Mouse (Mus musculus): Measurements from ENCODE around the gene Sft2d2.

The Sft2d2 gene

GRCm38 (mm10) chr1:165190571-165191273 lies 3.5 kb downstream of the Sft2d2 start:
- no peak for DNase-seq (ENCODE audit: low spot score in 2 of 2)

GRCm38 (mm10) chr1:165190068-165190467 lies 4.2 kb downstream of the Sft2d2 start:
- no peak for DNase-seq (ENCODE audit: low spot score in 2 of 2)

- DNase-seq (ENCODE audit: low spot score in 2 of 2) = no peak
Observed at GRCm38 (mm10) chr1:165188806-165189580, 5.2 kb downstream of the Sft2d2 start.

GRCm38 (mm10) chr1:165187357-165187756 lies 6.9 kb downstream of the Sft2d2 start:
- DNase-seq (ENCODE audit: low spot score in 2 of 2) = no peak

GRCm38 (mm10) chr1:165186491-165186890 lies 7.7 kb downstream of the Sft2d2 start:
- no peak for DNase-seq (ENCODE audit: low spot score in 2 of 2)

- DNase-seq (ENCODE audit: low spot score in 2 of 2) = no peak
Observed at GRCm38 (mm10) chr1:165185116-165185515, 9.1 kb downstream of the Sft2d2 start.

GRCm38 (mm10) chr1:165184178-165184577 lies 10.1 kb downstream of the Sft2d2 start:
- DNase-seq (ENCODE audit: low spot score in 2 of 2) = no peak

GRCm38 (mm10) chr1:165183400-165183799 lies 10.8 kb downstream of the Sft2d2 start:
- no peak for DNase-seq (ENCODE audit: low spot score in 2 of 2)

GRCm38 (mm10) chr1:165179321-165179720 lies 14.9 kb downstream of the Sft2d2 start:
- no peak for DNase-seq (ENCODE audit: low spot score in 2 of 2)

- no peak for DNase-seq (ENCODE audit: low spot score in 2 of 2)
Observed at GRCm38 (mm10) chr1:165178075-165178474, 16.2 kb downstream of the Sft2d2 start.

GRCm38 (mm10) chr1:165174059-165174616 lies 20.1 kb downstream of the Sft2d2 start:
- no peak for DNase-seq (ENCODE audit: low spot score in 2 of 2)

- DNase-seq (ENCODE audit: low spot score in 2 of 2) = no peak
Observed at GRCm38 (mm10) chr1:165171277-165171676, 23.0 kb downstream of the Sft2d2 start.

GRCm38 (mm10) chr1:165170157-165170556 lies 24.1 kb downstream of the Sft2d2 start:
- DNase-seq (ENCODE audit: low spot score in 2 of 2) = no peak

- no peak for DNase-seq (ENCODE audit: low spot score in 2 of 2)
Observed at GRCm38 (mm10) chr1:165169462-165169861, 24.8 kb downstream of the Sft2d2 start.

- no peak for DNase-seq (ENCODE audit: low spot score in 2 of 2)
Observed at GRCm38 (mm10) chr1:165164920-165165319, 29.3 kb downstream of the Sft2d2 start.

GRCm38 (mm10) chr1:165160723-165161405 lies 33.4 kb downstream of the Sft2d2 start, which contains the start of gene Tbx19:
Gene Tbx19 (minus strand): TSS chr1:165160773.
- no peak for DNase-seq (ENCODE audit: low spot score in 2 of 2)

- DNase-seq (ENCODE audit: low spot score in 2 of 2) = no peak
Observed at GRCm38 (mm10) chr1:165158841-165159240, 35.4 kb downstream of the Sft2d2 start.

- DNase-seq (ENCODE audit: low spot score in 2 of 2) = no peak
Observed at GRCm38 (mm10) chr1:165154162-165154561, 40.1 kb downstream of the Sft2d2 start.

- DNase-seq (ENCODE audit: low spot score in 2 of 2) = no peak
Observed at GRCm38 (mm10) chr1:165151216-165151615, 43.0 kb downstream of the Sft2d2 start.

- no peak for DNase-seq (ENCODE audit: low spot score in 2 of 2)
Observed at GRCm38 (mm10) chr1:165142343-165142916, 51.8 kb downstream of the Sft2d2 start.

- DNase-seq (ENCODE audit: low spot score in 2 of 2) = no peak
Observed at GRCm38 (mm10) chr1:165140227-165140626, 54.0 kb downstream of the Sft2d2 start.

GRCm38 (mm10) chr1:165133858-165134257 lies 60.4 kb downstream of the Sft2d2 start:
- no peak for DNase-seq (ENCODE audit: low spot score in 2 of 2)

Measured in cerebellum, postnatal 4 days (tissue).